Mouse (Mus musculus) B cell, adult 2 months (primary cell): ENCODE measurements around the gene Cd101.

Experiments used
- DNase-seq, 2 experiments: peaks; one replicate each; pipeline ENCODE4 v3.0.0; 2022

The Cd101 gene

DNA sequence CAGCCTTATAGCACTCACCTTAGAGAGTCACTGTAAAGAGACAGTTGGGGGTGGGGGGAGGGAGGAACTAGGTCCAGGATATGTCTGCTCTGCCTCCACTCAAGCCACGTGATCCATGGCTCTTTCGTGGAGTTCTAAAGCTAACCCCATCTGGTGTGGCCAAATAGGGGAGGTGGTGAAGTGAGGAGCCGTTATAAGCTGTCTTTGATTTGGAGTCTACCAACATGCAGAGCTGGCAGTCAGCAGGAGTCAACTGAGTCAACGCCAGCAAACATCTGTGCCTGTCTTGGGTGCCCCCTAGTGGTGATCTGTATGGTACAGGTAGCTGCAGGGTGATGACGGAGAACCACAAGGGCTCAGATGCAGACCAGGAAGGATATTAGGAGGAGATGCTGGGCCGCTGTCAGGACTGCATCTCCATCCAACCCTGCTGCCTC, 30.4 kb downstream of the Cd101 start:
- DNase-seq: peak; percentile 84 to 88

DNA sequence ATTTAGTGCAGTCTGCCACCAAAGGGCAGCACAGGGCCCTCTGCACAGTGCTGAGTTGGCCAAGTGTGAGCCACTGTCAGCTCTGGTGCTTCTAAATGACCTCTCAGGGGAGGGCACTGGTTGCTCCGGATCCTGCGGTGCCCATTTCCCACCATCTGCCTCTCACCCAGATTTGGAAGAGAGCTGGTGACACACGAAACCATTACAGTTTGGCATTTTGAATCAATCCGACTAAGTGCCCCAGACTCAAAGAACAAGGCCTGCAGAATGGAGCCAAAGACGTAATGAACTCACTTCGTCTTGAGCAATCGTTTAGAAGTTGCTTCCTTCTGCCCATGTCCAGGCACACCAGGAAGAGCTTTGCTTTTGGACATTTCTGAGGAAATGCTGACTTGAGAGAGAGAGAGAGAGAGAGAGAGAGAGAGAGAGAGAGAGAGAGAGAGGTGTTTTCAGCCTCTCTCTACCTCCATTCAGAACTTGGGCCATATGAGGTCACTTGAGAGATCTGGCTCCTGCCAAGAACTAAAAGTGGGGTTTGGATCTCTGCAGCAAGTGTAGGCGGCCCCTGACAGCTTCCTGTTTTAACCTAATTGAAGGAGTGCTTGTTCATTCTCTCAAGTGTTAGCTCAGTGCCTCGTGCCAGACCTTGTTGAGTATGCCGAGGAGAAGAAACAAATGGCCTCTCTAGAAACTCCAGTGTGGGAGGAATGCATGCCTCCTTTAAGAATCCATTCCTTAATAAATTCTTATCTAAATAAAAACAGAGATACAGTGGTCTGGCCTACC, 31.4 kb downstream of the Cd101 start:
- DNase-seq: no peak

DNA sequence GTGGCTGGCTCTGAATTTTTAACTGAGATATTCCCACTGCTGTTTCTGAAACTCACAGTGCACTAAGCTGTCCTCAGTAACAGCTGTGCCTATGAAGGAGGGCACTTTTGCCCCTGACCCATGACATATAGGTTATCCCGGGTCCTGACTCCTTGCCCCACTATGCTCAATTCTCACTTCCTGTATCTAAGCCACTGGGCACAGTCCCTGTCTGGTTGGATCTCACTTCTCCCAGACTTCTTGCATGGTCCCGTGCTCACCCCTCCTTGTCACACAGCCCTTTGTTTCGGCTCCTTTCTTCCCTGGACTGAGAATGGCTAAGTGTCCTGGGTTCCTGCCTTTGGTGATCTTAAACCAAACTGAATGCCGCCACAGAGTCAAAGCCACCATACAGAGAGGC, 35.1 kb downstream of the Cd101 start:
- no peak for DNase-seq

DNA sequence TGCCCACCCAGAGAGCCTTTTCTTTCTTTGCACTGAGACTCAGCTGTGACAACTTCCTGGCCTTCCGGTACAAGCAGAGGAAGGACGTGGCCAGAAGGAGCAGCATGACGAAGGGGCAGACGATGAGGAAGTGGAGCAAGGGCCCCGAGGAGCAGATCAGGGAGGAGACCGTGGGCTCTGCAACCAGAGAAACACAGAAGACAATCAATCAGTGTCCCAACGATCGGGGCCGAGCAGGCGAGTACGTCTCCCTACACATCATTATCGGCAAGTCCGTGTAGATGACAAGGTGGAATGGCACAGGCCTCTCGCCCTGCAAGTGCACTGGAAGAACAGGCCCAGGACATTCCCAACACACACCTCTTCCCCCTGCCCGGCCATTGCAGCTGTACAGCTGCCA, 35.6 kb downstream of the Cd101 start:
- DNase-seq: peak in 1 of 2 experiments; percentile 26

DNA sequence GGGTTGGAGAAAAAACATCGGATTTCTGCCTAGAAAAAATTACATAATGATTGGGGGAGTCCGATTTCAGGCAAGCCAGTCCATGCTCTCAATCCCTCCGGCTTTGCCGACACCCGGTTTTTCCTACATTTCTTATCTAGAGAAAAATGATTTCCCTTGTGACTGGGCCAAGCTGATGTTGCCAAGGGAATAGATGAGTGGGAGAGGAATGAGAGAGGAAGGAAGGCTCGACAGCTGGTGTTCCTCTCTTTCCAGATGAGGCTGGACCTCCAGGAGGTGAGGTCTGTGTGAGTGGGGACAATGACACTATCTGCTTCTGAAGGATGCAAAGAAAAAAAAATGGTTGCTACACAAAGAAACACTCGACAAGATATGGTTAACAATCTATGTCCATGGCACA, 36.2 kb downstream of the Cd101 start:
- DNase-seq: no peak

DNA sequence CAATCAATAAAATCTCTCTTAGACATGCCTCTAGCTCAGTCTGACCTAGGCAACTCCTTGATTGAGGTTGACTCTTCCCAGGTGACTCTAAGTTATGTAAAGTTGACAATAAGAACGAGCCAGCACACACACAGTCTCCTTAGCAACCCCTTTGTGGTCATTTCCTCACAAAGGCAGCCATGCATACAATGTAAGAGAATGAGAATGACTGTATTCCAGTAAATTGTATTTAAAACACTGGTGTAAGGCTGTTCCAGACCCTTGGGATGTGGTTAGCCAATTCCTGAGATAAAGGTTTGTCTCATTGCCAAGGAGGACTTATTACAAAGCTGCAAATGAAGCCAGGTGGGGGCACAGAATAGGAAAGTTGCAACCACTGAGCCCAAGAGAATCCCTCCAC, 39.1 kb downstream of the Cd101 start:
- no peak for DNase-seq

DNA sequence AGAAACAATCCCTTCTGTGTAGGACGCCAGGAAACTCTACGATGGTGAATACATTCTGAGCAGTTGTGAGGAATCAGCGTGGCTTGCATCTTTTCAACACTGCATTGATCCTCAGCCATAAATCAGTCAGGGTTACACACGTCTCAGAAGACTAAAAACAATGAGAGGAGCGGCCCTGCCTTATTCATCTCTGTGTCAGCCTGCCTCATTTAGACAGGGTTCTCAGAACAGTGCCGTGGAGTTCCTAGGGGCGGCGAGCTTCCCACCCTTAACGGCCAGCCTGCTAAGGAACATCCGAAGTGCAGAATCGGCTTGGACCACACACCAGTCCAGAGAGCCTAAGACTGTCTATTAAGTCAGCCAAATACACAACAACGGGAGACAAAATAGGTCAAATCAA, 39.9 kb downstream of the Cd101 start:
- DNase-seq: no peak

DNA sequence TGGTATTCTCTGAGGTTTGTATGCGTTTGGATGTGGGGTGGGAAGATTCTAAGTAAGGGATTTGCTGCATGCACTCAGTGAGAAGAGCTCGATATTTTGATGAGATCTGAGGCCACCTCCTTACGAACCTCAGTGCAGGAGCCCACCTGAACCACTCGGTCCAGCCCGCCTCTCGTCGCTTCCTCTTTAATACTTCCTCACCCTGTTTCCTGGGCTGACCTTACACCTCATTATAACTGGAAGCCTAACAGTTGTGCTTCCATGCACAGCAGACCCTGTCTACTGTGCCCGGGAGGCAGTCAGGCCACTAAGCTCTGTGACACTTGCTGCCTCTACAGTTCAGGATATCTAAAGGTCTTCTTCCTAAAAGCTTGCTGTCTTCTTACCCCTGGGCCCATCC, 50.1 kb downstream of the Cd101 start:
- peak; percentile 30 to 40 for DNase-seq

DNA sequence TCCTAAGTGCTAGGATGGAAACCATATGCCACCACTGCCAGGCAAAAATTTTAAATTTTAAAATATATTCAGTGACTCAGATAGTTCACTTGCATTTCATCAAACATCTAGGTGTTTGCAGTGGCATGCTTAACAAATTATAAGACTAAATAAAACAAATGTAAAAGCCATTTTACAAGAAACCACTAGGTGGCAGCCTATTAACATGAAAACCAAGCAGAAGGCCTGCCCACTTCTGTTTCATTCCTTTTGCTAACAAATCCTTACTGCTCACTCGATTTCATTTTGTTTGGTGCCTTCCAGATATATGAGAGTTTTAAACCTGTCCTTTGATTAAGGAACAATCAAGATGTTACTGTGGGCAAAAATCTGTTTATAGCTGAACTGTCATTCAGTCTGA, 55.5 kb downstream of the Cd101 start:
- peak; percentile 34 to 43 for DNase-seq

DNA sequence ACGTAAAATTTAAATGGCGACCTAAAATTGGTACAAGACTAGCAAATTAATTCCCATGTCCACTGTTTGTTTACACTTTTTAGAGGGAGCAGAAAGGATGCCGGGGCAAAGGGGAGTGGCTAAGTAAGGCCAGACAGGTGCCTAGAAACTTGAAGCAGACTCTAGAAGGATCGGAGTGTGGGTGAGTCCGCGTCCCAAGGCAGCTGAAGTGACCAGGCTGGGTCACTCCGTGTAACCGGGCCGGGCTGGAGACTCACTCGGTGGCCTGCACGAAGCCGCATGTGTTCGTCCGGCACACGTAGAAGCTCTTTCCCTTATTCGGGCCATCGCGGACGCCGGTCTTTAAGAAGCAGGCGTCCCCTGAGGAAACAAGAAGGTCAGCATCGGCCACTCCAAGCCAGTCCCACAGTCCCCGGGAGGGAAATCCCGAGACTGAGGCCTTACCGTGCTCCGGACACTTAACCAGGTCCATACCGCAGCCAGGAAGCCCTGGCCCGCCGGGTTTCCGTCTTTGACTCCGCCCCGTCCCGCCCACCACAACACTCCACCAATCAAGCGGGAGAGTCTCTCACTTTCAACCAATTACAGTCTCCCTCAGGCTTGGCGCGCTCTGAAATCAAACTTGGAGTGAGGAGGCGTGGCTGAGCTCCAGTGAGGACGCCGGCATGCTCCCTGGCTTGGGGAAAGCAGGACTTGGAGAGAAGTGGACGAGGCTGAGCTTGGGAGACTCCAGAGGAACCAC, 60.0 kb downstream of the Cd101 start, which contains the start of gene Ttf2:
Gene Ttf2, minus strand, starts transcription at position 488 of the 742 bp plus-strand sequence.
- DNase-seq: peak; percentile 94

DNA sequence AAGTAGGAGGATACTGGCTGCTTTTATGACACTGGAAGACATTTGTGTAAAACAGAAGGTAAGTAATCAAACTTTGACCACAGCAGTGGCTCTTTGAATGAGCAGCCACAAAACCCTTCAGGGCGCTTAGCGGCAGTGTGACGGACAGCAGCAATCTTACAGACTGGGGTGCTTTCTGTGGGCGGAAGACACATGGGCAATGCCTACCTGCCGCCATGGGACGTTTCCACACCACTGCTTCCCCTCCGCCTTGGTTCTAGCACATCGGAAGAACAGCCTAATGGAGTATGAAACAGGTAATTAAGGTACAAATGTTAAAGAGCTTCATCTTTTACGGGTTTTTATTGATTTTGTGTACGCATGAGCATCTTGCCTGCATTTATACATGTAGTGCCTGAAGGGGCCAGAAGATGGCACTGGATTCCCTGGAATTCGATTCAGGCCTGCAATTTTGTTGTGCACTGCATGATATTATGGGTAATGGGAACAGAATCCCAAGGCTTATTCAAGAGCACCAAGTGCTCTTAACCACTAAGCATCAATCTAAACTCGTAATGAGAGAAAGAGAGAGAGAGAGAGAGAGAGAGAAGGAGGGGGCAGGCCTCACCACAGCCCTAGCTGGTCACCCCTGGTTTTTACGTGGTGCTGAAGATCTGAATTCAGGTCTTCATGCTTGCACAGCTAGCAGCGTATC, 65.4 kb downstream of the Cd101 start:
- peak; percentile 39 to 41 for DNase-seq

DNA sequence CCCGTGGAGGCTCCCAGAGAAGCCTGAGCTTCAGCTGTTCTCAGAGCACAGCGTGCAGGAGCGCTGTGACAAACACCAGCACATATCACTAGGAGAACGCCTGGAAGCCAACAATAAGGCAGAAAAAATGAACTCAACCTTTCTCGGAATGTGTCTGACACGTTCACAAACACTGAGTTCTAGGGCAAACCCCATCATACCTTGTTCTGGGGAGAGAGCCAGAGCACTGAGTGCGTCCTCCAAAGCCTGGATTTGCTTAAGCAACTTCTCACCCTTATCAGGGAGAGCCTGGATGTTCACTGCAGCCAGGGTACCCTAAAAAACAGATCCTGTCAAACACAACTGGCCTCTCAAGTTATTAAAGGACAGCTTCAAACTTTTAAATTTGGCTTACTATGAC, 67.9 kb downstream of the Cd101 start:
- DNase-seq: no peak

DNA sequence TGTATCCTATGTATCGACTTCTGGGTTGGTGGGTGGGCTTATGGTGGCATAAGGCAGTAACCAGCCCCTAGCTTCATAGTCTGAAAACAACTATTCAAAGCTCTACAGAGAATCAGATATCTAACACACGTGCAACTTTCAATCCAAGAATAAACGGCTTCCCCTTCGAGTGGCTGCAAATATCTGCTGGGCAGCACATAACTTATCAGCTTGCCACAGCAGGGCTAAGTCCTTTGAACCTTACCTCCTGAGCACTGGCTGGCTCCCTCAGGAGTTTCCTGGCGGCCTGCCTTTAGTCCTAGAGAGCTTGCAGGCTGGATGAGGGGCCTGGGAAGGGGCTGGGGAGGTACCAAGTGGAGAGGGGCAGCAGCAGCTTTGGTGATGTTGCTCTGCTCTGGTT, 68.3 kb downstream of the Cd101 start:
- no peak for DNase-seq

DNA sequence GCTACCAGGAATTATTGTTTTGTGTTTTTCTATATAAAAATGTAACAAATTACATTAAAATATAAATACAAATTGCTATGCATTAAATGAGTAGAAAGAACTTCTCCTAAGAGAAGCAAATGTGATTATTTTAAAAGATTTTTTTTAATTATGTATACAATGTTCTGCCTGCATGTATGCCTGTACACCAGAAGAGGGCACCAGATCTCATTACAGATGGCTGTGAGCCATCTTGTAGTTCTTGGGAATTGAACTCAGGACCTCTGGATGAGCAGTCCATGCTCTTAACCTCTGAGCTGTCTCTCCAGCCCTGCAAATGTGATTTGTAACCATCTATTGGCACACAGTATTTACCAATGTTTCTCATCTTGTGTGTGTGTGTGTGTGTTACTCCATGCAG, 74.7 kb downstream of the Cd101 start:
- no peak for DNase-seq

DNA sequence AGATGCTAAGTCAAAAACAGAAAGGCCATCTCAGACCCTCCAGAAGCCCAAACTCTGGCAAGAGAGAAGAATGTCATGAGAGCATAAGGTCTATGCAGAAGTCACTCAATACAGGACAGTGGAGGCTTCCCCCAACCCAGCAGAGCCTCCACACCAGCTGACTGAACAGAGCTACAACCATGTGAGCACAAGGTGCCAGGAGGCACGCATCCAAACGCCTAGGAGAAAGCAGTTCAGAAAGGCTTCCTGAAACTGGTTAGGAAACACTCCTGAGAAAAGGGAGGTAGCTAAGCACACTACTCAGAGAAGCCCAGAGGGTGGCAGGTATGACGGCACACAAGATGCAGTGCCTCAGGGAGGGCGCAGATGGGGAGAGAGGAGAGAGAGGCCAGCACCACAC, 77.8 kb downstream of the Cd101 start:
- no peak for DNase-seq

DNA sequence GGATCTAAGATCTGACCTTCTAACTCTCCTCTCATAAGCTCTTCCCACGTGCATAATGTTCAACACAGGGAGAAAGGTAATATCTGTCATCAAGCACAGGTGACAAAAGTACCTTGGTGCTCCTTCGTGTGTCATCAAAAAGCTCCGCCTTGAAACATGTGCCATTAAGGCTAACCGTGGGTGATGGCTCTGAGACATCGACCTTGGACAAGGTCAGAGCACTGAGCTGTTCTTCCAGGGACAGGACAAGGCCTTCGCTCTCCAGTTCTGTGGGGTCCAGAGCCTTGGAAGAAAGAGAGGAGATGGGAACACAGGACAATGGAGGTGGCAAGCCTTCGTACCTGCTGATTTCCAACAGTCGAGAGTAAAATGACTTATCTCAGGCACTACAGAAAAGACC, 82.1 kb downstream of the Cd101 start:
- DNase-seq: no peak
